Mouse (Mus musculus) left cerebral cortex, adult 18-20 months (tissue): ENCODE measurements around the gene Mcam. TPM values are rescaled to one million over a fixed set of nuclear protein-coding genes. Genes with fewer than 3 reads are reported as not detected.

Experiments
- total RNA-seq, 2 experiments: library from RNA; stranded (reverse); gene quantifications; 2 replicates each; pipeline ENCODE4 v1.2.3; 2021

Gene Mcam
- total RNA-seq, 2 experiments from 2014 or later = 8.7 to 10.3 TPM

Other genes starting within 250 kb of the Mcam start
- 100 to 1,000 TPM; 830 to 832 TPM for gene Thy1, start 91.1 kb upstream of the Mcam start, total RNA-seq
- gene Usp2, start 67.4 kb upstream of the Mcam start, total RNA-seq = 10 to 100 TPM; 79.1 to 86.3 TPM
- gene Mfrp, start 32.7 kb upstream of the Mcam start, total RNA-seq = under 1 TPM in 1 of 2 experiments, not detected in 1; 0.16 TPM
- 10 to 100 TPM; 18.1 to 23.2 TPM for gene C1qtnf5, start 27.2 kb upstream of the Mcam start, total RNA-seq
- gene Gm49380, start 21.0 kb upstream of the Mcam start, total RNA-seq = under 1 TPM; 0.14 to 0.42 TPM
- 10 to 100 TPM; 28.7 to 31.9 TPM for gene Rnf26, start 21.0 kb upstream of the Mcam start, total RNA-seq
- gene Cbl, start 99.6 kb downstream of the Mcam start, total RNA-seq = 10 to 100 TPM; 51.1 to 56.3 TPM
- 1 to 10 TPM in 1 of 2 experiments, not detected in 1; 1.8 TPM for gene Ccdc153, start 106.2 kb downstream of the Mcam start, total RNA-seq
- under 1 TPM; 0.75 to 0.81 TPM for gene Pdzd3, start 117.0 kb downstream of the Mcam start, total RNA-seq
- 10 to 100 TPM in 1 of 2 experiments, 1 to 10 TPM in 1; 9.0 to 10.4 TPM for gene Nlrx1, start 134.1 kb downstream of the Mcam start, total RNA-seq
- gene Abcg4, start 154.1 kb downstream of the Mcam start, total RNA-seq = 10 to 100 TPM; 56.0 to 63.2 TPM
- 10 to 100 TPM; 29.1 to 36.1 TPM for gene Hinfp, start 171.2 kb downstream of the Mcam start, total RNA-seq
- gene C2cd2l, start 185.8 kb downstream of the Mcam start, total RNA-seq = 100 to 1,000 TPM; 188 to 207 TPM
- 10 to 100 TPM; 13.4 to 16.3 TPM for gene Dpagt1, start 191.6 kb downstream of the Mcam start, total RNA-seq
- 10 to 100 TPM; 51.3 to 54.1 TPM for gene H2afx, start 200.2 kb downstream of the Mcam start, total RNA-seq
- 10 to 100 TPM; 18.1 to 19.7 TPM for gene Hmbs, start 209.8 kb downstream of the Mcam start, total RNA-seq
- gene Vps11, start 227.2 kb downstream of the Mcam start, total RNA-seq = 10 to 100 TPM; 55.6 to 56.8 TPM
- gene Hyou1, start 245.0 kb downstream of the Mcam start, total RNA-seq = 100 to 1,000 TPM; 137 to 138 TPM